Mouse (Mus musculus): Measurements from ENCODE around the gene Timm8a2. TPM values are rescaled to one million over a fixed set of nuclear protein-coding genes. Genes with fewer than 3 reads are reported as not detected.
A peak's percentile ranks its signal among the peaks of the same experiment; 100 is the strongest.
"Not testable (repeated sequence)": the region's sequence is repeated elsewhere in the genome, so short reads cannot be mapped to it uniquely, and the experiment has no call there.

Gene Timm8a2
- polyA plus RNA-seq, 1 experiment from 2014 or later, result not detected

GRCm38 (mm10) chr14:122061376-122061775, 26.9 kb downstream of the Timm8a2 start:
- ATAC-seq (ENCODE audit: insufficient read depth, low FRiP score), result peak; percentile 54; the same call in 1 of the 2 replicates
- WGBS, result 61% methylated on average over 6 of the region's 6 CpGs
- peak overlapping the region; percentile 52 for H3K27ac ChIP-seq (ENCODE audit: low read length)

GRCm38 (mm10) chr14:122062411-122063090, 28.1 kb downstream of the Timm8a2 start:
- Histone ChIP-seq H3K4me1 (ENCODE audit: control insufficient read depth, insufficient read depth, low read length) (no peaks in the 10 kb centered on the region), H3K4me2 (ENCODE audit: low read depth, low read length) (no peak overlapping the region), H3K27ac (ENCODE audit: low read length) (no peak overlapping the region), H3K4me3 (replicated peaks; ENCODE audit: low read length) (no peak overlapping the region), H3K9me3 (replicated peaks; ENCODE audit: control insufficient read depth, low read length) (no peaks in the 10 kb centered on the region), H3K9ac (ENCODE audit: low read length) (no peak overlapping the region), H3K27me3 (ENCODE audit: control insufficient read depth, insufficient read depth, low read length) (no peaks in the 10 kb centered on the region), H3K36me3 (ENCODE audit: control insufficient read depth, insufficient read depth, low read length) (no peaks in the 10 kb centered on the region)
- no peak for ATAC-seq (ENCODE audit: insufficient read depth, low FRiP score)
- 78% methylated on average over 10 of the region's 10 CpGs for WGBS

More at GRCm38 (mm10) chr14:122061376-122061775, 26.9 kb downstream of the Timm8a2 start:
- no peak overlapping the region for H3K9ac ChIP-seq (ENCODE audit: low read length)
- H3K9me3 ChIP-seq (replicated peaks; ENCODE audit: control insufficient read depth, low read length), result no peaks in the 10 kb centered on the region
- no peaks in the 10 kb centered on the region for H3K27me3 ChIP-seq (ENCODE audit: control insufficient read depth, insufficient read depth, low read length)
- no peak overlapping the region for H3K4me3 ChIP-seq (replicated peaks; ENCODE audit: low read length)
- no peaks in the 10 kb centered on the region for H3K4me1 ChIP-seq (ENCODE audit: control insufficient read depth, insufficient read depth, low read length)
- H3K36me3 ChIP-seq (ENCODE audit: control insufficient read depth, insufficient read depth, low read length), result no peaks in the 10 kb centered on the region
- H3K4me2 ChIP-seq (ENCODE audit: low read depth, low read length), result no peak overlapping the region

- Histone ChIP-seq H3K4me1 (ENCODE audit: control insufficient read depth, insufficient read depth, low read length) (peaks cover 1% of the 10 kb centered on the region; the same call in 1 of the 2 replicates), H3K9me3 (replicated peaks; ENCODE audit: control insufficient read depth, low read length) (no peaks in the 10 kb centered on the region), H3K4me2 (ENCODE audit: low read depth, low read length) (no peak overlapping the region), H3K4me3 (replicated peaks; ENCODE audit: low read length) (no peak overlapping the region), H3K27me3 (ENCODE audit: control insufficient read depth, insufficient read depth, low read length) (no peaks in the 10 kb centered on the region), H3K27ac (ENCODE audit: low read length) (no peak overlapping the region), H3K36me3 (ENCODE audit: control insufficient read depth, insufficient read depth, low read length) (no peaks in the 10 kb centered on the region), H3K9ac (ENCODE audit: low read length) (no peak overlapping the region)
- 69% methylated on average over 5 of the region's 5 CpGs for WGBS
- ATAC-seq (ENCODE audit: insufficient read depth, low FRiP score), result no peak
These were observed 29.1 kb downstream of the Timm8a2 start for GRCm38 (mm10) chr14:122063599-122063998.

GRCm38 (mm10) chr14:122064519-122064918, 30.0 kb downstream of the Timm8a2 start:
- H3K36me3 ChIP-seq (ENCODE audit: control insufficient read depth, insufficient read depth, low read length), result no peaks in the 10 kb centered on the region
- H3K4me3 ChIP-seq (replicated peaks; ENCODE audit: low read length), result no peak overlapping the region
- no peaks in the 10 kb centered on the region for H3K9me3 ChIP-seq (replicated peaks; ENCODE audit: control insufficient read depth, low read length)
- ATAC-seq (ENCODE audit: insufficient read depth, low FRiP score), result no peak
- no peak overlapping the region for H3K4me2 ChIP-seq (ENCODE audit: low read depth, low read length)
- no peaks in the 10 kb centered on the region for H3K27me3 ChIP-seq (ENCODE audit: control insufficient read depth, insufficient read depth, low read length)
- no peak overlapping the region for H3K9ac ChIP-seq (ENCODE audit: low read length)
- WGBS, result 4% methylated on average over 2 of the region's 2 CpGs
- no peak overlapping the region for H3K27ac ChIP-seq (ENCODE audit: low read length)
- H3K4me1 ChIP-seq (ENCODE audit: control insufficient read depth, insufficient read depth, low read length), result peaks cover 7% of the 10 kb centered on the region; the same call in 1 of the 2 replicates

- Histone ChIP-seq H3K4me1 (ENCODE audit: control insufficient read depth, insufficient read depth, low read length) (peaks cover 10% of the 10 kb centered on the region; the same call in 1 of the 2 replicates), H3K4me2 (ENCODE audit: low read depth, low read length) (no peak overlapping the region), H3K9ac (ENCODE audit: low read length) (no peak overlapping the region), H3K27ac (ENCODE audit: low read length) (no peak overlapping the region), H3K36me3 (ENCODE audit: control insufficient read depth, insufficient read depth, low read length) (no peaks in the 10 kb centered on the region), H3K9me3 (replicated peaks; ENCODE audit: control insufficient read depth, low read length) (no peaks in the 10 kb centered on the region), H3K27me3 (ENCODE audit: control insufficient read depth, insufficient read depth, low read length) (no peaks in the 10 kb centered on the region), H3K4me3 (replicated peaks; ENCODE audit: low read length) (no peak overlapping the region)
- 62% methylated on average over 4 of the region's 4 CpGs for WGBS
- ATAC-seq (ENCODE audit: insufficient read depth, low FRiP score), result no peak
These were observed 31.8 kb downstream of the Timm8a2 start for GRCm38 (mm10) chr14:122066243-122066642.

GRCm38 (mm10) chr14:122068036-122068435, 33.6 kb downstream of the Timm8a2 start:
- ATAC-seq (ENCODE audit: insufficient read depth, low FRiP score); H3K27ac ChIP-seq (ENCODE audit: low read length); H3K4me2 ChIP-seq (ENCODE audit: low read depth, low read length); H3K4me1 ChIP-seq (ENCODE audit: control insufficient read depth, insufficient read depth, low read length); H3K36me3 ChIP-seq (ENCODE audit: control insufficient read depth, insufficient read depth, low read length); H3K9ac ChIP-seq (ENCODE audit: low read length); H3K4me3 ChIP-seq (replicated peaks; ENCODE audit: low read length); H3K27me3 ChIP-seq (ENCODE audit: control insufficient read depth, insufficient read depth, low read length); H3K9me3 ChIP-seq (replicated peaks; ENCODE audit: control insufficient read depth, low read length): not testable (repeated sequence)
- 55% methylated on average over 3 of the region's 3 CpGs for WGBS

GRCm38 (mm10) chr14:122068801-122069695, 34.6 kb downstream of the Timm8a2 start:
- 41% methylated on average over 11 of the region's 11 CpGs for WGBS
- H3K27me3 ChIP-seq (ENCODE audit: control insufficient read depth, insufficient read depth, low read length), result no peaks in the 10 kb centered on the region
- H3K4me1 ChIP-seq (ENCODE audit: control insufficient read depth, insufficient read depth, low read length), result peaks cover 10% of the 10 kb centered on the region; the same call in 1 of the 2 replicates
- peak overlapping the region; percentile 8; the same call in 1 of the 2 replicates for H3K9ac ChIP-seq (ENCODE audit: low read length)
- no peaks in the 10 kb centered on the region for H3K36me3 ChIP-seq (ENCODE audit: control insufficient read depth, insufficient read depth, low read length)
- peak overlapping the region; percentile 38; the same call in 1 of the 2 replicates for H3K27ac ChIP-seq (ENCODE audit: low read length)
- ATAC-seq (ENCODE audit: insufficient read depth, low FRiP score), result no peak
- no peak overlapping the region for H3K4me3 ChIP-seq (replicated peaks; ENCODE audit: low read length)
- no peaks in the 10 kb centered on the region for H3K9me3 ChIP-seq (replicated peaks; ENCODE audit: control insufficient read depth, low read length)
- no peak overlapping the region for H3K4me2 ChIP-seq (ENCODE audit: low read depth, low read length)

- no peaks in the 10 kb centered on the region for H3K36me3 ChIP-seq (ENCODE audit: control insufficient read depth, insufficient read depth, low read length)
- ATAC-seq (ENCODE audit: insufficient read depth, low FRiP score), result no peak
- no peak overlapping the region for H3K4me2 ChIP-seq (ENCODE audit: low read depth, low read length)
- H3K9me3 ChIP-seq (replicated peaks; ENCODE audit: control insufficient read depth, low read length), result no peaks in the 10 kb centered on the region
- peaks cover 10% of the 10 kb centered on the region; the same call in 1 of the 2 replicates for H3K4me1 ChIP-seq (ENCODE audit: control insufficient read depth, insufficient read depth, low read length)
- no peaks in the 10 kb centered on the region for H3K27me3 ChIP-seq (ENCODE audit: control insufficient read depth, insufficient read depth, low read length)
- WGBS, result 76% methylated on average over 3 of the region's 3 CpGs
- no peak overlapping the region for H3K4me3 ChIP-seq (replicated peaks; ENCODE audit: low read length)
- no peak overlapping the region for H3K9ac ChIP-seq (ENCODE audit: low read length)
- no peak overlapping the region for H3K27ac ChIP-seq (ENCODE audit: low read length)
These were observed 35.5 kb downstream of the Timm8a2 start for GRCm38 (mm10) chr14:122069948-122070347.

GRCm38 (mm10) chr14:122073422-122073821, 38.9 kb downstream of the Timm8a2 start:
- H3K4me2 ChIP-seq (ENCODE audit: low read depth, low read length), result no peak overlapping the region
- ATAC-seq (ENCODE audit: insufficient read depth, low FRiP score), result no peak
- H3K4me1 ChIP-seq (ENCODE audit: control insufficient read depth, insufficient read depth, low read length), result peaks cover 10% of the 10 kb centered on the region; the same call in 1 of the 2 replicates
- no peaks in the 10 kb centered on the region for H3K36me3 ChIP-seq (ENCODE audit: control insufficient read depth, insufficient read depth, low read length)
- H3K9ac ChIP-seq (ENCODE audit: low read length), result no peak overlapping the region
- H3K4me3 ChIP-seq (replicated peaks; ENCODE audit: low read length), result no peak overlapping the region
- H3K27ac ChIP-seq (ENCODE audit: low read length), result no peak overlapping the region
- WGBS, result 93% methylated on average over 5 of the region's 5 CpGs
- H3K9me3 ChIP-seq (replicated peaks; ENCODE audit: control insufficient read depth, low read length), result no peaks in the 10 kb centered on the region
- no peaks in the 10 kb centered on the region for H3K27me3 ChIP-seq (ENCODE audit: control insufficient read depth, insufficient read depth, low read length)

All from stomach, embryonic 16.5 days (tissue).